Mouse (Mus musculus) midbrain, embryonic 14.5 days (tissue): ENCODE measurements at regions not wholly inside any gene's neighbourhood (a gene's known extent, or its start where the extent isn't known, plus 50 kb on each side); places are given as distances from the start of the nearest gene placed in this dataset.

ENCODE experiments used
- ATAC-seq: fragments of 200-750 bp; cut with Nextera tagmentation; 2 replicates; pipeline ENCODE4 v1.8.0; 2017; ENCODE audit warnings: moderate number of reproducible peaks, moderate library complexity; ENCODE audit not compliant: low FRiP score, low TSS enrichment
- DNase-seq: peaks from one replicate; pipeline ENCODE4 v3.0.0-alpha.2; 2015
- H3K27ac ChIP-seq: fragments of 300-500 bp; sonication (generic); replicated peaks from 2 replicates; pipeline ENCODE4 v1.5.1; 2014; ENCODE audit warnings: mild to moderate bottlenecking, low read depth, low read length, moderate library complexity
- H3K27me3 ChIP-seq: fragments of 300-500 bp; sonication (generic); 2 replicates; pipeline ENCODE4 v1.6.1; 2014; ENCODE audit warnings: low read length, control low read depth, mixed read lengths; ENCODE audit not compliant: control insufficient read depth, insufficient read depth
- H3K36me3 ChIP-seq: fragments of 300-500 bp; sonication (generic); 2 replicates; pipeline ENCODE4 v1.6.1; 2014; ENCODE audit warnings: low read length, control low read depth; ENCODE audit not compliant: control insufficient read depth, insufficient read depth
- H3K4me1 ChIP-seq: fragments of 300-500 bp; sonication (generic); 2 replicates; pipeline ENCODE4 v1.6.1; 2014; ENCODE audit warnings: mild to moderate bottlenecking, antibody characterized with exemption, low read length, control low read depth; ENCODE audit not compliant: control insufficient read depth, insufficient read depth
- H3K4me2 ChIP-seq: fragments of 300-500 bp; sonication (generic); 2 replicates; pipeline ENCODE4 v1.6.1; 2014; ENCODE audit warnings: mild to moderate bottlenecking, low read length, moderate library complexity
- H3K4me3 ChIP-seq: fragments of 300-500 bp; sonication (generic); replicated peaks from 2 replicates; pipeline ENCODE4 v1.5.1; 2014; ENCODE audit warnings: low read depth, low read length
- H3K9ac ChIP-seq: fragments of 300-500 bp; sonication (generic); replicated peaks from 2 replicates; pipeline ENCODE4 v1.6.1; 2014; ENCODE audit warnings: mild to moderate bottlenecking, low read length, moderate library complexity
- H3K9me3 ChIP-seq: fragments of 300-500 bp; sonication (generic); 2 replicates; pipeline ENCODE4 v1.6.1; 2016; ENCODE audit warnings: low read length, control low read depth, mixed read lengths; ENCODE audit not compliant: control insufficient read depth
- WGBS: fragments of 180-500 bp; shearing (Covaris S2); extraction: QIAGEN DNeasy Blood & Tissue Kit; methylation state at CpG from one replicate; pipeline ENCODE4 v1.1.7; 2014; 5-methylcytosine and 5-hydroxymethylcytosine counted together

DNA sequence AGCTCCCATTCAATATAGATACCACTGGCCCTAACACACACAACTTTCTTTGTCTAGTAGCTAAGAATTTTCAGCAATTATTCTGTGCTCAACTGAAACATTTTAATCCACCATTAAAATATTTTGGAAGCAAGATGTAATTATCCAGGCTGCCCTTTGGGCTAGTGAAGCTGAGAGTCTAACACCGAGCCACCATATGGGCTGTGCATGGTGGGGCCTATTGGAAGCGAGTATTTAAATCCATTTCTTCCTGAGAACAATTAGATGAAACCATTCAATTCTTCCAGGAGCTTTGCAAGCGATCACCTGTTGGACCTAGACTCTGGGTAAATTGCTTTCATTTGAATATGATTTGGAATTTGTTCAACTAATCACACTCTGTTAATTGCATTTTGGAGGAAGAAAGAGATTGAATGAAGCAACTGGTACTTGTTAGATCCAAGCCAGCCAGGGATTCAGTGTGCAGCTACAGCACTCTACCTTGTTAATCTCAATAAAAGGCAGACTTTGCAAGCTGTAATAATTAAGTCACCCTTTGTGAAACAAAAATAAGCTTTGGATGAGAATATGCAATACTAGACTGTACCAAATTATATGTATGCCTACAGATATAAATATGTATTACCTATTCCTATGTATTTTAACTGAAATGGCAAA is 1533.6 kb upstream of the Tenm4 start:
- Histone ChIP-seq H3K27ac (no peak overlapping the region), H3K9ac (no peak overlapping the region), H3K36me3 (no peaks in the 10 kb centered on the region), H3K4me2 (no peak overlapping the region), H3K4me3 (no peak overlapping the region), H3K9me3 (no peaks in the 10 kb centered on the region), H3K27me3 (no peaks in the 10 kb centered on the region), H3K4me1 (no peaks in the 10 kb centered on the region)
- ATAC-seq (no peak), DNase-seq (peak; percentile 15)
- 67% methylated on average over 3 of the region's 3 CpGs for WGBS

DNA sequence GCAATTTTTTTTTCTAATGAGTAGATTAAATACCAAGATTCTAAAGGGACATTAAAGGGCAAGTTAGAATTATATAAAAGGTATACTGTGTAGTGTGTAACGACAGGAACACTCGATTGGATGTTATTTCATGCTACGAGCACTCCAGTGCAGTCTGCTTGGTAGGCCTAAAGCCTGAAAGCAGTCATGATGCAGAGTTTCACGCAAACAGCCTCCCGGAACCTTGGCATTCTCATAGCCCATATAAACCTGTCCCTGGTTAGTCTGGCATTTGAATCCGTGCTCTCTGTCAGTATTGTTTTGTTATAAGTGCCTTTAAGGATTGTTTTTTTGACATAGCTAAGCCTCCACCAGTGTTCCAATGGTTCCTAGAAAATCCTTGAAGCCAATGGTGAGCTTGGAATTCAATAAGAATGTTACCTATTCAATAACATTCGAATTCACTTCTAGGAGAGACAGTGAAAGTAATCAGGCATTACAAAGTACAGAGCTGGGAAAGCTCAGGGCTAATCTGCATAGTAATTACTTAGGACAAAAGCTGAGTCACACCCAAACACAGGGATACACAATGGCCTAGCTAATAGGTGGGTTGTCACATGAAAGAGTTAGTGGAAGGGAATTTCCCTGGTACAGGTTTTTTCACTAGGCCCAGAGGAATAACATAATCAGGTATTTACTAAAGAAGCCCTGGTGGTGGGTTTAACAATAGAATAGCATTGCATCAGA is 1526.3 kb upstream of the Tenm4 start:
- ATAC-seq (no peak), DNase-seq (peak; percentile 9)
- no peaks in the 10 kb centered on the region for H3K4me1 ChIP-seq
- H3K9me3 ChIP-seq, result no peaks in the 10 kb centered on the region
- WGBS, result 52% methylated on average over 7 of the region's 7 CpGs
- no peak overlapping the region for H3K4me2 ChIP-seq
- no peaks in the 10 kb centered on the region for H3K27me3 ChIP-seq
- no peak overlapping the region for H3K4me3 ChIP-seq
- no peak overlapping the region for H3K27ac ChIP-seq
- H3K36me3 ChIP-seq, result no peaks in the 10 kb centered on the region
- H3K9ac ChIP-seq, result no peak overlapping the region

DNA sequence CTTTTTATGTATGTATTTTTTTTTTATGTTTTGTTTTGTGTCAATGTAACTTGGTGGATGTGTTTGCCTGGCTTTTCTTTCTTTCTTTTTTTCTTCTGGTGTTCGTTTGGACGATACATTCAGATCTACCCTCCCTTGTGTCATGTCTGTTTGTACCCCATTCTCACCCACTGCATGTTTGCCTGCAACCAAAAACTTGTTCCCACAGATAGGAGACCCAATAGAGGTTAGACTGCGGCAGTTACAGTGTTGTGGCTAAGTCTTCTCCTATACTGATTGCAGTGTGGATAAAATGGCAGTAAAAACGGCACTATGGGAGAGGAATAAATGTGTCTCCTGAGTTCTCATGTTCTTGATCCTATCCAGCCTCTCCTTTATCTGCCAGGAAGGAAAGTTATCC is 1525.7 kb upstream of the Tenm4 start:
- Histone ChIP-seq H3K36me3 (no peaks in the 10 kb centered on the region), H3K27me3 (no peaks in the 10 kb centered on the region), H3K9me3 (no peaks in the 10 kb centered on the region), H3K27ac (no peak overlapping the region), H3K4me2 (no peak overlapping the region), H3K9ac (no peak overlapping the region), H3K4me1 (no peaks in the 10 kb centered on the region), H3K4me3 (no peak overlapping the region)
- ATAC-seq (no peak), DNase-seq (no peak)
- WGBS, result 62% methylated on average over 4 of the region's 4 CpGs

DNA sequence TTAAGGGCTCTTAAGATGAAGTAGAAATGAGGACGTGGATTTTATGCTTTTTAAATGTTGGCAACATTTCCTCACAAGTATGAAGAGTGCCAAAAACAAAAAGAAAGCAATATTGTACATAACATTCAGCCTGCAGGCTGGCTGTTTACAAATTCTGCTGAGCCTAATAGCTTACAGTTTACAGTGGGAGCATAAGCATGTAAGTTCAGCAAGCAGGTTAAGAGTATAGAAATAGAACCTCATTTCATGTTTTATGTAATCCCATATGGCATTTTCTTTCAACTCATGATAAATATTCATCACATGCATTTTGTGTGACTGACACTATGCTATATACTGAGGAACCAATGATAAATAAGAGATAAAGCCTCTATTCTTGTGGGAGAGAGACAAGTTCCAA is 1520.6 kb upstream of the Tenm4 start:
- WGBS, result 68% methylated on average over 1 of the region's 1 CpGs
- H3K27ac ChIP-seq, result no peak overlapping the region
- no peaks in the 10 kb centered on the region for H3K4me1 ChIP-seq
- no peak for ATAC-seq
- no peak overlapping the region for H3K4me3 ChIP-seq
- no peaks in the 10 kb centered on the region for H3K27me3 ChIP-seq
- H3K36me3 ChIP-seq, result no peaks in the 10 kb centered on the region
- H3K4me2 ChIP-seq, result no peak overlapping the region
- DNase-seq, result no peak
- H3K9ac ChIP-seq, result no peak overlapping the region
- H3K9me3 ChIP-seq, result no peaks in the 10 kb centered on the region

- DNase-seq, result no peak
- no peak for ATAC-seq
- H3K4me1 ChIP-seq, result no peaks in the 10 kb centered on the region
- no peak overlapping the region for H3K4me3 ChIP-seq
- H3K9ac ChIP-seq, result no peak overlapping the region
- no peak overlapping the region for H3K4me2 ChIP-seq
- no peaks in the 10 kb centered on the region for H3K9me3 ChIP-seq
- no peak overlapping the region for H3K27ac ChIP-seq
- no peaks in the 10 kb centered on the region for H3K27me3 ChIP-seq
- 93% methylated on average over 4 of the region's 4 CpGs for WGBS
- no peaks in the 10 kb centered on the region for H3K36me3 ChIP-seq
Measured at GRCm38 (mm10) chr7:94666392-94667155, 1504.5 kb upstream of the Tenm4 start.

DNA sequence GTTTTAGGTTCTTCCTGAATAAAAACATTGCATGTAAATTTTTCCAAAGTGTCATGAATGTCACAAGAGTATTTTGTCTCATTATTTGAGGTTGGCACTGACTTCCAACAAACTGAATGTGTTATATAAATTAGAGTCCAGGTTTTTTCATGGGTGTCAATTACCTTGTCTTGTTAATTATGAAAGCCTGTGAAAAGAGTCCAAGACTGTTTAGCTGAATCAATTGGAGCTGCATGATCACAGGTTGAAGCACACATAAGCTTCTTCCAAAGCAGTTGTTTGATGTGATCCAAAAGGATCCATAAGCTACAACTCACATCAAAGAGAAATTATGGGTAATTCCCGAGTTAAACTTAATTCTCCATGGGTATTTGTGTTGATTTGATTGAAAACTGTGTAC is 1502.8 kb upstream of the Tenm4 start:
- Histone ChIP-seq H3K4me1 (no peaks in the 10 kb centered on the region), H3K27me3 (no peaks in the 10 kb centered on the region), H3K9me3 (no peaks in the 10 kb centered on the region), H3K4me3 (no peak overlapping the region), H3K4me2 (no peak overlapping the region), H3K9ac (no peak overlapping the region), H3K27ac (no peak overlapping the region), H3K36me3 (no peaks in the 10 kb centered on the region)
- 13% methylated on average over 1 of the region's 1 CpGs for whole genome bisulfite sequencing
- ATAC-seq (no peak), DNase-seq (no peak)

- H3K4me1 ChIP-seq, result no peaks in the 10 kb centered on the region
- no peaks in the 10 kb centered on the region for H3K36me3 ChIP-seq
- no peak overlapping the region for H3K27ac ChIP-seq
- H3K4me3 ChIP-seq, result no peak overlapping the region
- 42% methylated on average over 2 of the region's 2 CpGs for WGBS
- H3K9ac ChIP-seq, result no peak overlapping the region
- ATAC-seq (no peak), DNase-seq (no peak)
- no peaks in the 10 kb centered on the region for H3K27me3 ChIP-seq
- H3K4me2 ChIP-seq, result no peak overlapping the region
- no peaks in the 10 kb centered on the region for H3K9me3 ChIP-seq
Measured at GRCm38 (mm10) chr7:94668836-94669396, 1502.1 kb upstream of the Tenm4 start.

- H3K9me3 ChIP-seq, result no peaks in the 10 kb centered on the region
- no peak overlapping the region for H3K4me2 ChIP-seq
- no peak; the same call in 1 of the 2 replicates for ATAC-seq
- 0 out of 2 replicates have a peak overlapping the region, but pooled peaks have one; percentile 9 for H3K27ac ChIP-seq
- no peaks in the 10 kb centered on the region; the same call in 1 of the 2 replicates for H3K4me1 ChIP-seq
- DNase-seq, result peak; percentile 34
- no peaks in the 10 kb centered on the region for H3K36me3 ChIP-seq
- WGBS, result 18% methylated on average over 2 of the region's 2 CpGs
- no peaks in the 10 kb centered on the region for H3K27me3 ChIP-seq
- H3K4me3 ChIP-seq, result no peak overlapping the region
- H3K9ac ChIP-seq, result no peak overlapping the region
Measured at GRCm38 (mm10) chr7:94687887-94688286, 1483.2 kb upstream of the Tenm4 start.
